Mouse (Mus musculus) forebrain, postnatal 0 days (tissue): Measurements from ENCODE around the gene Bin2. TPM values are rescaled to one million over a fixed set of nuclear protein-coding genes. Genes with fewer than 3 reads are reported as not detected.

ENCODE experiments used
- ATAC-seq: fragments of 200-750 bp; cut with Nextera tagmentation; 2 replicates; pipeline ENCODE4 v1.8.0; 2017; ENCODE audit warnings: mild to moderate bottlenecking, moderate library complexity
- DNase-seq: peaks from one replicate; pipeline ENCODE4 v3.0.0-alpha.2; 2015
- H3K27ac ChIP-seq: fragments of 300-500 bp; sonication (generic); 2 replicates; pipeline ENCODE4 v1.5.1; 2014; ENCODE audit warnings: low read depth, mild to moderate bottlenecking, antibody characterized with exemption, low read length, moderate library complexity, mixed read lengths
- H3K27me3 ChIP-seq: fragments of 300-500 bp; sonication (generic); 2 replicates; pipeline ENCODE4 v1.6.1; 2014; ENCODE audit warnings: mild to moderate bottlenecking, low read length, mixed read lengths; ENCODE audit not compliant: insufficient read depth
- H3K36me3 ChIP-seq: fragments of 300-500 bp; sonication (generic); 2 replicates; pipeline ENCODE4 v1.6.1; 2014; ENCODE audit warnings: mild to moderate bottlenecking, moderate library complexity; ENCODE audit not compliant: insufficient read depth
- H3K4me1 ChIP-seq: fragments of 300-500 bp; sonication (generic); 2 replicates; pipeline ENCODE4 v1.6.1; 2014; ENCODE audit warnings: antibody characterized with exemption; ENCODE audit not compliant: insufficient read depth
- H3K4me2 ChIP-seq: fragments of 300-500 bp; sonication (generic); 2 replicates; pipeline ENCODE4 v1.6.1; 2014; ENCODE audit warnings: low read depth, mild to moderate bottlenecking, moderate library complexity
- H3K4me3 ChIP-seq: fragments of 300-500 bp; sonication (generic); 2 replicates; pipeline ENCODE4 v1.5.1; 2014; ENCODE audit warnings: low read depth, low read length, mixed read lengths
- H3K9ac ChIP-seq: fragments of 300-500 bp; sonication (generic); 2 replicates; pipeline ENCODE4 v1.6.1; 2014; ENCODE audit warnings: mild to moderate bottlenecking
- H3K9me3 ChIP-seq: fragments of 300-500 bp; sonication (generic); 2 replicates; pipeline ENCODE4 v1.6.1; 2016; ENCODE audit warnings: low read length
- CTCF ChIP-seq: sonication (generic); IDR thresholded peaks from 2 replicates; pipeline ENCODE4 v1.5.1; 2016; ENCODE audit warnings: antibody characterized with exemption, control low read depth, low read depth
- WGBS: fragments of 180-500 bp; shearing (Covaris S2); extraction: QIAGEN DNeasy Blood & Tissue Kit; methylation state at CpG from one replicate; pipeline ENCODE4 v1.1.7; 2014; 5-methylcytosine and 5-hydroxymethylcytosine counted together
- polyA plus RNA-seq: library from polyadenylated mRNA; unstranded; fragments of >200 nt; fragmentation: Nextera tagmentation; extraction: Ambion mirVana; gene quantifications from 2 replicates; pipeline ENCODE4 v1.2.1, GENCODE M21; 2015
- total RNA-seq: library from RNA; depleted of rRNA; stranded (reverse); fragments of >200 nt; gene quantifications from 2 replicates; pipeline ENCODE4 v1.2.3, GENCODE M21; 2014

Gene Bin2
- total and polyA plus RNA-seq, 2 experiments from 2014 or later, result 1.4 TPM

DNA sequence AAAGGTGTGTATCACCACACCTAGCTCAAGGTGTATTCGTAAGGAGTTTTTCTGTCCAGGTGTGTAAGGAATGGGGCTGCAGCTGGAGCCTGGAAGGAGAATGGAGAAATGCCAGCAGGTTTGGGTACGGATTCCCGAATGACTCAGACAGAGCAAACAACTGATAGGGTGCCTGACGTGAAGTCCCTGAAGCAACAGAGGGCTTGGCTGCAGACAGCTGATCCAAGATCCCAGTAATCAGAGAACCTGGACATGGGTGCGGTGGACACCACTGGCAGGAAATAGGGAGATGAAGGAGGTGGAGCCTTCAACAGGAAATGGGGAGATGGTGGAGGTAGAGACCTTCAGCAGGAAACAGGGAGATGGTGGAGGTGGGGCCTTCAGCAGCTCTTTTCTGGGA, 37.0 kb downstream of the Bin2 start:
- Histone ChIP-seq H3K4me2 (no peak overlapping the region), H3K4me3 (no peak overlapping the region), H3K9ac (no peak overlapping the region), H3K27me3 (peaks cover 32% of the 10 kb centered on the region), H3K36me3 (no peaks in the 10 kb centered on the region), H3K4me1 (no peaks in the 10 kb centered on the region), H3K27ac (no peak overlapping the region), H3K9me3 (no peaks in the 10 kb centered on the region)
- DNase-seq (no peak), ATAC-seq (no peak)
- TF ChIP-seq CTCF, result no peak
- 90% methylated on average over 5 of the region's 5 CpGs for WGBS

DNA sequence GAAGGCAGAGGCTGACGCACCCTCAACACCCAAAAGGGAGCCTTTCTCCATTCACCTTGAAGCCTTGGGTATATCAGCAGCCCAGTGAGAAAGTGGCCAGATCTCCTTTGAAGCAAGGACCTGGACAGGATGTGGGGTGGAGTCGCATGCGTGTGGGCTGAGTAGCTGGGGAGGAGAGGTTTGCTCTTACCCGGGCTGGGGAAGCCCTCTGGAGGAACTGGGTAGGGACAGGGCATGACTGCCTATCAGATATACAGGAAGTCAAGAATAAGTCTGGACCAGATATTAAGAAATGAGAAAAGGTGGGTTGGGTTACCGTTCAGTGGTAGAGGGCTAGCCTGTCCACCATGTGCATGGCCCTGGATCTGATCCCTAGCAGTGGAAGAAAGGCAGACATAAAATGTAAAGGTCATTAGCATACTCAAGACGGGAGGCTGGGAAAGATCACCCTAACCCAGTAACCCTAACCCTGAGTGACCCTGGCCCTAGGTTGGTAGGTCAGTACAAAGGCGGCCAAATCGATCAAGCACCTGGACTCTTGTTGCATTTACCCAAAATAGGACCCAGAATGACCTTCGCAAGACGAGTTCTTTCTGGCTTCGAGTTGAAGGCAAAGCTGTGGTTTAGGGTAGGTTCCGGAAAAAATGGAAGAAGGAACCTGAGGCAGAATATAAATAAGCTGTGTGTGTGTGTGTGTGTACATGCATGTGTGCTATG, 37.7 kb downstream of the Bin2 start:
- no peaks in the 10 kb centered on the region for H3K36me3 ChIP-seq
- DNase-seq (no peak), ATAC-seq (no peak)
- peaks cover 25% of the 10 kb centered on the region for H3K27me3 ChIP-seq
- H3K4me3 ChIP-seq, result no peak overlapping the region
- no peak overlapping the region for H3K4me2 ChIP-seq
- TF ChIP-seq CTCF, result no peak
- no peak overlapping the region for H3K27ac ChIP-seq
- H3K9me3 ChIP-seq, result no peaks in the 10 kb centered on the region
- H3K9ac ChIP-seq, result no peak overlapping the region
- H3K4me1 ChIP-seq, result no peaks in the 10 kb centered on the region
- WGBS, result 89% methylated on average over 12 of the region's 12 CpGs

DNA sequence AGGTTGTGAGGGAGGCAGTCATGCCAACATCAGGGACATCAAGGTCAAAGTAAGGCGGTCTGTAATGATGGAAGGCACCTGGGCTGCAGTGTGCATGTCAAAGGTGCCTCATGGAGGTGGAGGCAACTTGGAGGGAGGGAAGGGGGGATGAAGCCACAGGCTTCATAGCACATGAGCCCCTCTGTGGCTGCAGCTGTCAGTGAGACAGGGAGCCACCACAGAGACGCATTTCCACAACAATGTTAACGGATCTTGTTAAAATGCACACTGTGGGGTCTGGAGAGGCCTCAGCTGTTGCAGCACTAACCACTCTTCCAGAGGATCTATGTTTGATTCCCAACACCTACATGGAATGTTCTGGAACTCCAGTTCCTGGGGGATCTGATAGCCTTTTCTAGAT, 39.2 kb downstream of the Bin2 start:
- 51% methylated on average over 3 of the region's 3 CpGs for WGBS

DNA sequence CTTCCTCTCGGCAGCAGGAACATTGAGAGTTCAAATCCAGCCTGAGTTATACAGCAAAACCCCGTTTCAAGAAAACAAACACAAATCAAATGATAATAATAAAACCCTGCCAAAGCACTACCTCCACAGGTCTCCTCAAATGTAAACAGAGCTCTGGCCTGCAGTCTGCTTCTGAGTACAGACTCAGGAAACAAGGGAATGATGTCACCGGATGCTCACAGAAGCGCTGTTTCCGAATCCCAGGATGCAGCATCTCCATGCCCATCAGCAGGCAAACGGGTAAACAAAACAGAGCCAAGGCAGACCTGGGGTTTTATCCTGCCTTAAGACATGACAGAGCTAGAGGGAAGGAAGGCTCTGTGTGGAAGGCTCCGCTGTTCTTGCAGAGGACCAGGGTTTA, 40.6 kb downstream of the Bin2 start:
- H3K36me3 ChIP-seq, result no peaks in the 10 kb centered on the region
- no peak overlapping the region for H3K4me3 ChIP-seq
- H3K4me1 ChIP-seq, result no peaks in the 10 kb centered on the region
- no peaks in the 10 kb centered on the region for H3K27me3 ChIP-seq
- ATAC-seq (no peak), DNase-seq (no peak)
- H3K9ac ChIP-seq, result no peak overlapping the region
- H3K9me3 ChIP-seq, result no peaks in the 10 kb centered on the region
- no peak for TF ChIP-seq CTCF
- H3K27ac ChIP-seq, result no peak overlapping the region
- no peak overlapping the region for H3K4me2 ChIP-seq
- WGBS, result 53% methylated on average over 7 of the region's 7 CpGs

More for the DNA sequence above, 39.2 kb downstream of the Bin2 start:
- DNase-seq (no peak), ATAC-seq (no peak)
- Histone ChIP-seq H3K9ac (no peak overlapping the region), H3K4me3 (no peak overlapping the region), H3K4me1 (no peaks in the 10 kb centered on the region), H3K27me3 (peaks cover 10% of the 10 kb centered on the region), H3K9me3 (no peaks in the 10 kb centered on the region), H3K4me2 (no peak overlapping the region), H3K36me3 (no peaks in the 10 kb centered on the region), H3K27ac (no peak overlapping the region)
- no peak for TF ChIP-seq CTCF

DNA sequence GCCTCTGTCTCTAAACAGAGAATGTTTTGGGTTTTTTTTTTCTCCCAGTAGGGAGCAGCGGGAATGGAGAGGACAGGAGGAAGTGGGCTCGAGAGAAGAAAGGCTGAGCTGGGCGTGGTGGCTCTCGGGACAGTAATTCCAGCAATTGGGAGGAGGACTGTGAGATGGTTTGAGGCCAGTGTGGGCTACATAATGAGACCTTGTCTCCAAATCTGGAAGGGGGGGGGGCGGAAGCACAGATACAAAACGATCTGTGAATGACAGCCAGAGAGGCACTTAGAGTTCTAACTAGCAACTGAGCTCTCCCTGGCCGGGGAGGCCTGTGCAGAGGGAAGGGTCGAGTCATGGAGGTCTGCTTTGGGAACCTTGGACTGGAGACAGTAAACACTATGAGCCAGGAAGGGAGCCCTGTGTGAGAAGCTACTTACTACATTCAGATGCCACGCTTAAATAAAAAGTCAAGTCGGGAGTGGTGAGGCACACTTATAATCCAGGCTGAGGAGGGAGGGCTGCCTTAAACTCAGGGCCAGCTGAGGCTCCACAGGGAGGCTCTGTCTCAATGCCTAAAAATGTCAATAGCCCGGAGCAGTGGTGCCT, 41.5 kb downstream of the Bin2 start:
- DNase-seq (no peak), ATAC-seq (no peak)
- Histone ChIP-seq H3K9me3 (no peaks in the 10 kb centered on the region), H3K27ac (no peak overlapping the region), H3K4me2 (no peak overlapping the region), H3K36me3 (no peaks in the 10 kb centered on the region), H3K9ac (no peak overlapping the region), H3K4me1 (no peaks in the 10 kb centered on the region), H3K4me3 (no peak overlapping the region), H3K27me3 (no peaks in the 10 kb centered on the region)
- no peak for TF ChIP-seq CTCF
- WGBS, result 7% methylated on average over 11 of the region's 11 CpGs

DNA sequence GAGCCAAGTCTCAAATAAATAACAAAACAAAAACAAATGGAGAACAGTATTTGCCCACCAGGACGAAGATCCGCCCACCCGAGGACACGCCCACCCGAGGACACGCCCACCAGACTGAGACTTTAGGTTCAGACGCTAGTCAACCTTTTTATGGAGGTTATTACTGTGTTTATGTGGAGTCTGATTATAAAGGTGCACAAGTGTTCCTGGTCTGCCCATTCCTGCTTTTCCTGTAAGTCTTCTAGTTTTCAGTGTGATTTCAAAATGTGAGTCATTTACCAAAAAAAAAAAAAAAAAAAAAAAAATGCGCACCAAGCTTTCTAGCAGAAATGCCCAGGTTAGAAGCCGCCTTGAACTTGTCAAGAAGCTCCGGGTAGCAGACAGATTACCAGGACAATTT, 42.1 kb downstream of the Bin2 start:
- 22% methylated on average over 10 of the region's 10 CpGs for WGBS

DNA sequence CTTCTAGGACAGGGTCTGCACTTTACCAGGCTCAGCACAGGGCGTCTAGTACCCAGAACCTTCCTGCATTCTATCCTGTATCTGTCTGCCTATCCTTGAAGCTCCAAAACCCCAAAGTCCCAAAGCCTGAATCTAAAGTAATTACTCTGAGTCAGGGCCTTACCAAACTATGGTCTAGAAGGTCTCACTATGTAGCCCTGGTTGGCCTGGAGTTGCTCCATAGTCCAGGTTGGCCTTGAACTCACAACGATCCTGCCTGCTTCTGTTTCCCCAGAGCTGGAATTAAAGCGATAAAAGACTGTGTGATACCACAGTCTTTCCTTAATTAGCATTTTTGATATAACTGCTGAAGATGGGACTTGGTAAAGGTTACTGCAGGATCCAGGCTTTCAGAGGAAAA, 44.9 kb downstream of the Bin2 start:
- Histone ChIP-seq H3K27ac (no peak overlapping the region), H3K4me3 (no peak overlapping the region), H3K4me1 (no peaks in the 10 kb centered on the region), H3K9me3 (no peaks in the 10 kb centered on the region), H3K4me2 (no peak overlapping the region), H3K36me3 (peaks cover 18% of the 10 kb centered on the region), H3K9ac (no peak overlapping the region), H3K27me3 (no peaks in the 10 kb centered on the region)
- ATAC-seq, result no peak
- TF ChIP-seq CTCF, result no peak
- no peak for DNase-seq
- WGBS, result 94% methylated on average over 3 of the region's 3 CpGs

More for the DNA sequence above, 42.1 kb downstream of the Bin2 start:
- no peak overlapping the region for H3K9ac ChIP-seq
- DNase-seq (no peak), ATAC-seq (no peak)
- no peak overlapping the region for H3K27ac ChIP-seq
- no peak for TF ChIP-seq CTCF
- no peaks in the 10 kb centered on the region for H3K36me3 ChIP-seq
- no peaks in the 10 kb centered on the region for H3K27me3 ChIP-seq
- no peak overlapping the region for H3K4me2 ChIP-seq
- no peak overlapping the region for H3K4me3 ChIP-seq
- no peaks in the 10 kb centered on the region for H3K4me1 ChIP-seq
- H3K9me3 ChIP-seq, result no peaks in the 10 kb centered on the region
